Mouse (Mus musculus) limb, embryonic 12.5 days (tissue): ENCODE measurements around the gene Rnf38. TPM values are rescaled to one million over a fixed set of nuclear protein-coding genes. Genes with fewer than 3 reads are reported as not detected.
A peak's percentile ranks its signal among the peaks of the same experiment; 100 is the strongest.

Source experiments
- ATAC-seq: fragments of 200-750 bp; cut with Nextera tagmentation; 2 replicates; pipeline ENCODE4 v1.8.0; 2017; ENCODE audit warnings: low read depth, moderate TSS enrichment; ENCODE audit not compliant: insufficient number of reproducible peaks, insufficient read depth, low FRiP score, low TSS enrichment
- H3K27ac ChIP-seq: fragments of 300-500 bp; sonication (generic); 2 replicates; pipeline ENCODE4 v1.5.1; 2016; ENCODE audit warnings: mild to moderate bottlenecking, moderate library complexity
- H3K27me3 ChIP-seq: fragments of 300-500 bp; sonication (generic); 2 replicates; pipeline ENCODE4 v1.6.1; 2016; ENCODE audit warnings: mild to moderate bottlenecking, moderate library complexity
- H3K36me3 ChIP-seq: fragments of 300-500 bp; sonication (generic); 2 replicates; pipeline ENCODE4 v1.6.1; 2016; ENCODE audit warnings: mild to moderate bottlenecking, moderate library complexity
- H3K4me1 ChIP-seq: fragments of 300-500 bp; sonication (generic); replicated peaks from 2 replicates; pipeline ENCODE4 v1.6.1; 2016
- H3K4me2 ChIP-seq: fragments of 300-500 bp; sonication (generic); 2 replicates; pipeline ENCODE4 v1.6.1; 2016; ENCODE audit warnings: mild to moderate bottlenecking, moderate library complexity
- H3K4me3 ChIP-seq: fragments of 300-500 bp; sonication (generic); replicated peaks from 2 replicates; pipeline ENCODE4 v1.5.1; 2016; ENCODE audit warnings: mild to moderate bottlenecking
- H3K9ac ChIP-seq: fragments of 300-500 bp; sonication (generic); replicated peaks from 2 replicates; pipeline ENCODE4 v1.6.1; 2016; ENCODE audit warnings: mild to moderate bottlenecking, moderate library complexity
- H3K9me3 ChIP-seq: fragments of 300-500 bp; sonication (generic); 2 replicates; pipeline ENCODE4 v1.6.1; 2016; ENCODE audit warnings: mild to moderate bottlenecking, moderate library complexity
- WGBS: fragments of 180-500 bp; shearing (Covaris S2); methylation state at CpG from one replicate; pipeline ENCODE4 v1.1.7; 2016; 5-methylcytosine and 5-hydroxymethylcytosine counted together
- polyA plus RNA-seq: library from polyadenylated mRNA; unstranded; fragments of >200 nt; fragmentation: Nextera tagmentation; extraction: Ambion mirVana; gene quantifications from 2 replicates; pipeline ENCODE4 v1.2.1, GENCODE M21; 2016

Rnf38 gene
- polyA plus RNA-seq, 1 experiment from 2014 or later: 29.4 TPM

DNA sequence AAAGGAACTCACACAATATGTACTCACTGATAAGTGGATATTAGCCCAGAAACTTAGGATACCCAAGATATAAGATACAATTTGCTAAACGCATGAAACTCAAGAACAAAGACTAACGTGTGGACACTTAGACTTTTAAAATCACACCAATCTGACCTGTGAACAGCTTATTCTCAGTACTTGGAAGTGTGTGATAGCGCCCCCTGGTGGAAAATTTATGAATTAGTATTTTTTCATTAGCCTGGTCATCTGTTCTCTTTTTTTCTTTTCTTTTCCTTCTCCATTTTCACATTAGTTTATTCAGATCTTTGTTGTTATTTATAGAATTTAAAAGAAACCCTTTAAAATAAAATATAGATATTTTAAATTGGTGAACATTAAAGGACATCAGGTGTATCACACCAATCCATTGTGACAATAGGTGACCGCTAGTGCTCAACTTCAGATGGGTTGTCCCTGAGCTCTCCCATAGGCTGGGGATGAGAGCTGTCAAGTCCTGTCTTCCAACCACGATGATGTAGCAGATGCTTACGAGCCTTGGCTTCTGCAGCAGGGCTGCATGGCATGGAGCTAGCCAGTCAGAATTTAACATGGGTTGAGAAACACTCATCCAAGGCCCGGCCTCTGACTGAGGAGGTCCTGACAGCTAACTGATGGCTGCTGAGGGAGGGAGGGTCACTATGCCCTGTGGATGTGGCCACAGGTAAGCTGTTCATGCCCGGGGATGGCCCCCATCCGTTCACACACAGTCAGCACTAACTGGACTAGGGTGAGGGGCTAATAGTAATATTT, 114.0 kb downstream of the Rnf38 start:
- ATAC-seq: 0 out of 2 replicates have a peak, but pooled peaks have one; percentile 31
- no peaks in the 10 kb centered on the region for H3K4me1 ChIP-seq
- peaks cover 17% of the 10 kb centered on the region; the same call in 1 of the 2 replicates for H3K36me3 ChIP-seq
- WGBS: 54% methylated on average over 9 of the region's 9 CpGs
- H3K4me3 ChIP-seq: no peak overlapping the region
- H3K27ac ChIP-seq: no peak overlapping the region
- no peaks in the 10 kb centered on the region for H3K9me3 ChIP-seq
- no peaks in the 10 kb centered on the region for H3K27me3 ChIP-seq
- no peak overlapping the region for H3K4me2 ChIP-seq
- H3K9ac ChIP-seq: no peak overlapping the region

DNA sequence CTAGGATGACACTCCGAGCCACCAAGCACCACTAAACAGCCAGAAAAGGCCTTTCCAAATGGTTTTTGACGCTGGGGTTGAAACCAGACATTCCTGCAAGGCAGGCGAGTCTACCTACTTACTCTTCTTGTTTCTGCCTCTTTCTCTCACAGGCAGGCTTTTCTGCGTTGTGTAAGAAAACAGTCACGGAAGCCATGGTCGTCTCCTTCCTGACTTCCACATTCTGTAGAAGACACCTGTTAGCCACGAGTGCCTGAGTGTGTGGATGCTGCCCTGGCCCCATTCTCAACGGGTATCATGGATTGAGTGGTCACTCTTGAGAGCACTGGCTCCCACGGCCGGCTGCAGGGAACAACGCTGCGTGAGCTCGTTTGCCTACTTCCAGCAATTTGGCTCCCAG, 118.5 kb downstream of the Rnf38 start:
- no peak for ATAC-seq
- H3K27ac ChIP-seq: no peak overlapping the region
- H3K36me3 ChIP-seq: no peaks in the 10 kb centered on the region
- WGBS: 85% methylated on average over 13 of the region's 13 CpGs
- no peak overlapping the region for H3K9ac ChIP-seq
- H3K4me2 ChIP-seq: no peak overlapping the region
- H3K9me3 ChIP-seq: no peaks in the 10 kb centered on the region
- peaks cover 26% of the 10 kb centered on the region for H3K4me1 ChIP-seq
- no peak overlapping the region for H3K4me3 ChIP-seq
- no peaks in the 10 kb centered on the region for H3K27me3 ChIP-seq

DNA sequence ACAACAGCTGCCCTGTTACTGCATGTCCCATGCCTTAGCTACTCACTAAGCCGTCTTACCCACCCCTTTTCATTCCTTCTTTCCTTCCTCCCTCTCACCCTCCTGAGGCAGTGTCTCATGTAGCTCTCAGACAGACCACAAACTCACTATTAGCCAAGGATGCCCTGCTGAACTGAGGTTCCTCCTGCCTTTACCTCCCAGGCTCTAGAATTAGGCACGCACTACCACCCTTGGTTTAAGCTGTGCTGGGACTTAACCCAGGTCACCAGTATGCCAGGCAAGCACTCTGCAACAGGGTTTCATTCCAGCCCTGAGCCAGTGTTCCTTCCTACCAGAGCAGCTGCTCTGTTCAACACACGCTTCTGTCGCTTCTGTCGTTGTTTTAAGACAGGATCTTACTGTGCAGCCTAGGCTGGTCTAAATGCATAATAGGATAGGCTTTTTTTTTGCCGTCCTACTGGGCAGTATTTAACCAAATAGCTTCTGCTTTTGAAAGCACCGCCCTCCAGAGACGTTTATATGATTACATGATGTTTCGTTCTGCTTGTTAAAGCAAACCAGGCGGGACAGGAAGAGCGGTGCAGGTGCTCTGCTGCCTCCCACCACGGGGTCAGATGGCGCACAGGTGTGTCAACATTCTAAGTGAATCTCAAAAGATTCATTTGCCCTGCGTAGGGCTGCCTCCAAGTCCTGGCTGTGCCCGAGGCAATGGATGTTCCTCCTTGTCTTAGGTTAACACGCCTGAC, 120.0 kb downstream of the Rnf38 start:
- H3K27me3 ChIP-seq: no peaks in the 10 kb centered on the region
- no peak overlapping the region for H3K4me2 ChIP-seq
- 35% methylated on average over 16 of the region's 16 CpGs for WGBS
- ATAC-seq: no peak
- no peak overlapping the region for H3K9ac ChIP-seq
- H3K27ac ChIP-seq: no peak overlapping the region
- H3K4me3 ChIP-seq: no peak overlapping the region
- peaks cover 26% of the 10 kb centered on the region for H3K4me1 ChIP-seq
- no peaks in the 10 kb centered on the region for H3K36me3 ChIP-seq
- no peaks in the 10 kb centered on the region for H3K9me3 ChIP-seq

DNA sequence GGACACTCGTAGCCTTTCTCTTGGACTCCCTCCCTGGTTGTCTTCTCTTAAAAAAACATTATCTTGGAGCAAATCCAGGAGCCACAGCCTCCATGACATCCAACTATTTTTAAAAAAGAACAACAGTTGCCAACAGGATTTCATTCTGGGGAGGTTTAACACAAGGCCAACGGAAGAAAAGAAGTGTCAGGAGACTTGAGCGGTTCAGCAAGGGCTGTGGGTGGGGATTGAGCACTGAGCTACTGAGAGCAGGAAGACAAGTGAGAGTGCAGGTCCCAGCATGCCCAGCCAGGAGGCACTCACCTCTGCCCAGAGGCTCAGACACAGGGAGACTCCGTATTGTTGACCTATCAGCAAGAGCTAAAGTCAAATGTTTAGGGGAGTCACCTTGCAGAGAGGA, 120.8 kb downstream of the Rnf38 start:
- H3K4me2 ChIP-seq: no peak overlapping the region
- 41% methylated on average over 4 of the region's 4 CpGs for WGBS
- no peaks in the 10 kb centered on the region for H3K36me3 ChIP-seq
- no peak overlapping the region for H3K4me3 ChIP-seq
- peaks cover 26% of the 10 kb centered on the region for H3K4me1 ChIP-seq
- H3K27ac ChIP-seq: no peak overlapping the region
- H3K9ac ChIP-seq: no peak overlapping the region
- no peak for ATAC-seq
- H3K27me3 ChIP-seq: no peaks in the 10 kb centered on the region
- H3K9me3 ChIP-seq: no peaks in the 10 kb centered on the region

DNA sequence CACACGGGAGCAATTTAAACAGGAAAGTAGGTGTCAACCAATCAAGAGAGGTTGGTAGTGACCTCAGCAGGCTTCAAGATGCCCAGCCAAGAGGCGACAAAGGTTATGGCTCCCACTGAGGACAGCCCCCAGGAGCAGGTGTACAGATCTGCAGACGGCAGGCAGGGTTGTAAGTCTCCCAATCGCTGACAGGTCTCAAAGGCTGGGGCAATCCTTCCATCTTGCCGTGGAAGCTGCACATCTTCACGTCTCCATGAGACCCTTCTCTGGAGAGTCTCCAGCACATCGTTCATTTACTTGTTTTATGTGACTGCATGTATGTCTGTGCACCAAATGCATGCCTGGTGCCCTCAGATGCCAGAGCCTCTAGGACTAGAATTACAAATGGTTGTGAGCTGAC, 122.8 kb downstream of the Rnf38 start:
- H3K36me3 ChIP-seq: no peaks in the 10 kb centered on the region
- WGBS: 66% methylated on average over 7 of the region's 7 CpGs
- H3K4me1 ChIP-seq: peaks cover 37% of the 10 kb centered on the region
- no peak overlapping the region for H3K4me3 ChIP-seq
- ATAC-seq: no peak
- H3K9ac ChIP-seq: no peak overlapping the region
- H3K27ac ChIP-seq: no peak overlapping the region
- no peak overlapping the region for H3K4me2 ChIP-seq
- no peaks in the 10 kb centered on the region for H3K9me3 ChIP-seq
- no peaks in the 10 kb centered on the region for H3K27me3 ChIP-seq

DNA sequence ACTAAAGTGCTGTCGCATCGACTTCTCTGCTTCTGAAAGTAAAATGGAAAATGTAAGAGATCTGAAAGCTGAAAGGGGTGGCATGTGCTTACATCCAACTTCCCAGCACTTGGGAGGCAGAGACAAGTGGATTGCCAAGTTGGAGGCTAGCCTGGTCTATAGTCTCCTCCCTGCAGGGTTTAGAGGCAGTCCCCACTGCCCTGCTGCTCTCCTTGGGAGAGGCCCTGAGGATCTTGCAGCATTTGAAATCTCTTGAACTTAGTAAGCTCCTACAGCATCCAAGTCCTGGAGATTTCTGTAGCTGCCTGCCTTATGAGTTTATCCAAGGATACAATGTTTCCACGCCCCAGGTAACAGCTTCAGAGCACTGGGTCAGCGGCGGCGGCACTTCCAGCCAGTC, 125.3 kb downstream of the Rnf38 start:
- no peak overlapping the region for H3K4me2 ChIP-seq
- 93% methylated on average over 6 of the region's 6 CpGs for WGBS
- H3K4me3 ChIP-seq: no peak overlapping the region
- no peak overlapping the region for H3K27ac ChIP-seq
- no peaks in the 10 kb centered on the region for H3K9me3 ChIP-seq
- H3K27me3 ChIP-seq: no peaks in the 10 kb centered on the region
- no peak overlapping the region for H3K9ac ChIP-seq
- H3K36me3 ChIP-seq: no peaks in the 10 kb centered on the region
- peaks cover 52% of the 10 kb centered on the region for H3K4me1 ChIP-seq
- no peak for ATAC-seq

DNA sequence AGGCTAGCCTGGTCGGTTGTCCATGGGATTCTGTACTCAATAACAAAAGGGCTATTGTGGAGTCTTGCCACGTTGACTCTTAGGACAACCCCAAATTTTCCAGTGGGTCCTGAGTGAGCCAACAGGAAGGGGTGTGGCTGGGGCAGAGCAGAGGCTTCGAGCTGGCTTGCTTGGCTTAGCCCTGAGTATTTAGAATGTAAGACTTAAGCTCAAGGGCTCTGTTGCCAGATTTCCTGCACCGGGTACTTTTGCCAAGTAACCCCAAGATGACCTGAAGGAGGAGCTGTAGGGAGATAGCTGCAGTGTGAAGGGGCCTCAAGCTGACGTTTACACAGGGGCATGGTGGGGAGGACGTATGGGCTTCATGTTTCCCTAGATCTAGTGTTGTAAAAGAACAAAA, 126.2 kb downstream of the Rnf38 start:
- Histone ChIP-seq H3K27ac (no peak overlapping the region), H3K4me1 (peaks cover 43% of the 10 kb centered on the region), H3K4me3 (no peak overlapping the region), H3K4me2 (0 out of 2 replicates have a peak overlapping the region, but pooled peaks have one; percentile 36), H3K27me3 (no peaks in the 10 kb centered on the region), H3K9me3 (no peaks in the 10 kb centered on the region), H3K36me3 (no peaks in the 10 kb centered on the region), H3K9ac (no peak overlapping the region)
- ATAC-seq: no peak
- WGBS: 53% methylated on average over 6 of the region's 6 CpGs

DNA sequence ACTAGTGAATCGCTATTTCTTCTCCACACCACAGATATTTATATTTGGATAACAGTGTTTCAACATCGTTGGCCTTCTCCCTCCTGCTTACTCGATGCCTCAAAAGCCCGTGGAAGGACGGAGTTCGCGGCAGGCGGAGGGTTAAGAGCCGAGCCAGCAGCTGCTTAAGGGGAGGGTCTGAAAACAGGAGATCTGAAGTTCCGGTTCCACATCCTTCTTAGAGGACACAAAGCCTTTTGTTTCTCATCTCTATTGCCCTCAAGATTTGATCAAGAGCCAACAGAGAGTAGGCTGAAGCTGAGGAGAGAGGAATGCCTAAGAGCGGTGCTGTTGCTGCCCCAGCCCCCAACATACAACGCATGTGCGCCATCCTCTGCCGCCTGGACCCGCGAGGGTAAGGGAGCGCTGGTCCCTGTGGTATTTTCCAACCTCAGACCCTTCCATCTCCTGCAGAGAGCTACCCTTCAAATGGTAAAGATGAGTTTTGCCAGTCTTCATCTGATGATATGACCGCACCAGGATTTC, 127.2 kb downstream of the Rnf38 start:
- Histone ChIP-seq H3K4me3 (peak overlapping the region; percentile 22), H3K36me3 (no peaks in the 10 kb centered on the region), H3K9me3 (no peaks in the 10 kb centered on the region), H3K27ac (no peak overlapping the region; the same call in 1 of the 2 replicates), H3K4me1 (peaks cover 43% of the 10 kb centered on the region), H3K9ac (peak overlapping the region; percentile 35; the same call in 1 of the 2 replicates), H3K27me3 (no peaks in the 10 kb centered on the region), H3K4me2 (peak overlapping the region; percentile 36)
- ATAC-seq: no peak
- 41% methylated on average over 18 of the region's 18 CpGs for WGBS

DNA sequence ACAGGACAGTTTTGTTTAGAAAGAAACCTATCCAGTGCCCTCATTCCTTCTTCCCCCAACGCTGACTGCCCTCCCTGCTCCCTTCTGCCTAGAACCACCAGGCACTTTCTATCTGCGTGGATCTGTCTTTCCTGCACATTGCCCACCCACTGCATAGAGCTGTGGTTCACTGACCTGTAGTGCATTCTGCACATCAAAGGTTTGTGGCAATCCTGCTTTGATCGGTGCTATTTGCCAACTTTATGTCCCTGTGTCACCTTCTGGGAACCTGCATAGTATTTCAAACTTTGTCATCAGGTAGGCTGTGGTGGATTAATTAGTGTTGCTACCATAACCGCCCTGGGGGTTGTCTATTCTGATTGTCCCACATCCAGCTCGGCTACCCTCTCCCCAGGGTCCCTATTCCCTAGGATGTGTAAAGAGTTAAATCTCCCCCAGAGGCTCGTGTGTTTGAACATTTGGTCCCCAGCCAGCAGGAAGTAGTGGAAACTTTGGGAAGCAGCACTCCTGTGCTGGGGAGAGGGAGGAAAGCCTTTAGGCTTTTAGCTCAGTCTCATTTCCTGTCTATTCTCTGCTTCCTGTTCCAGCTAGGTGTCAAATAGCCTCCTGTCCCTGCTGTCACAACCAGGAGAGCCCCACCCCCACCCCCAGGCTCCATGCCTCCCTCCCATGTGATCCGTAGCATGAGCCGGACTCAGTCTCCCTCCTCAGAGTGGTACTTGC, 129.2 kb downstream of the Rnf38 start:
- Histone ChIP-seq H3K9ac (no peak overlapping the region), H3K4me2 (no peak overlapping the region), H3K27ac (peak overlapping the region; percentile 20; the same call in 1 of the 2 replicates), H3K4me1 (peaks cover 34% of the 10 kb centered on the region), H3K9me3 (no peaks in the 10 kb centered on the region), H3K4me3 (no peak overlapping the region), H3K27me3 (no peaks in the 10 kb centered on the region), H3K36me3 (no peaks in the 10 kb centered on the region)
- ATAC-seq: no peak
- 10% methylated on average over 8 of the region's 8 CpGs for WGBS

DNA sequence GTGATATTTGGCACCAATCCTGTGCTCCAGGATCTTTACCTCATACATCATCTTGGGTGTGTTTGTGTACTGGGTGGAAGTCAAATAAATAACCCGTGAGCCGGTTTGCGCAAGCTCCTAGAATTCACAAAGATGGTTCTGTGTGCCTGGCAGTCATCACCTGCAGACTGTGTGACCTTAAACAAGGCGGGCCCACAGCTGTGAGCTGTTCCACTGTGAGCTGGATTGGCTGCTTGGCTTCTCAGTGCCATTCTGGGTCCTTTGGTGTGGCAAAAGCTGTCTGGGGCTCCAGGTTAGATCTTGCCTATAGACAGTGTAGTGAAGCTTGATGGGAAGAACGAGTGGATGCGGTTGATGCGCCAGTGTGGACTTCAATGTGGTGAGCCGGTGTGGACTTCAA, 130.0 kb downstream of the Rnf38 start:
- H3K36me3 ChIP-seq: no peaks in the 10 kb centered on the region
- 65% methylated on average over 8 of the region's 8 CpGs for WGBS
- peaks cover 34% of the 10 kb centered on the region for H3K4me1 ChIP-seq
- no peak overlapping the region for H3K4me2 ChIP-seq
- no peaks in the 10 kb centered on the region for H3K27me3 ChIP-seq
- H3K9ac ChIP-seq: no peak overlapping the region
- H3K4me3 ChIP-seq: no peak overlapping the region
- ATAC-seq: no peak; the same call in 1 of the 2 replicates
- no peak overlapping the region for H3K27ac ChIP-seq
- no peaks in the 10 kb centered on the region for H3K9me3 ChIP-seq
